Mouse (Mus musculus): Measurements from ENCODE around the gene Gm12216.

DNA sequence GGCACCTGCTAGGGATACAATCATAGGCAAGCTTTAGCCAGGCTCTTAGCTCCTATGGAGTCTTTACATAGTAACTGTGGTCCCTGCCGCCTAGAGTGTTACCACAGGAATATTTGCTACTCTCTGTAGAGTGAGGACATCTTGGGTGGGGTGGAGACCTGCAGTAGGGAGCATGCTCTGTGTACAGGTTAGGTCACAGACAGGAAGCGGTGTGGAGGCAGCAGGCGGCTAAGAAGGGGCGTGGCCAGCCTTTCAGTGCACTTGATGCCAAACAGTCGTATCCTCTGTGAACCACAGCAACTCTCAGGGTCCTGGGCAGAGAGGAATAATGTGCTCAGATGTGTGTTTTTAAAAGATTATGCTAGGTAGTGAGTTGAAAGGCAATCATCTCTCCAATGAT is 7.3 kb downstream of the Gm12216 start:
- TF ChIP-seq CTCF (IDR thresholded peaks at IDR 0.05; ENCODE audit: low read depth), result no peak
- TF ChIP-seq EP300 (IDR thresholded peaks at IDR 0.05; ENCODE audit: low read depth), result no peak
